Mouse (Mus musculus) ES-Bruce4 (cell line): ENCODE results near the gene Zfp423.

Source experiments
- CTCF ChIP-seq: IDR thresholded peaks from one replicate; pipeline ENCODE4 v1.8.1; 2011; ENCODE audit warnings: low read depth, low read length
- EP300 ChIP-seq: IDR thresholded peaks from 2 replicates; pipeline ENCODE4 v1.6.1; 2011; ENCODE audit warnings: low read depth, low read length; ENCODE audit not compliant: insufficient read depth
- POLR2A ChIP-seq: IDR thresholded peaks from one replicate; pipeline ENCODE4 v1.8.1; 2011; ENCODE audit warnings: low read length; ENCODE audit not compliant: insufficient read depth

DNA sequence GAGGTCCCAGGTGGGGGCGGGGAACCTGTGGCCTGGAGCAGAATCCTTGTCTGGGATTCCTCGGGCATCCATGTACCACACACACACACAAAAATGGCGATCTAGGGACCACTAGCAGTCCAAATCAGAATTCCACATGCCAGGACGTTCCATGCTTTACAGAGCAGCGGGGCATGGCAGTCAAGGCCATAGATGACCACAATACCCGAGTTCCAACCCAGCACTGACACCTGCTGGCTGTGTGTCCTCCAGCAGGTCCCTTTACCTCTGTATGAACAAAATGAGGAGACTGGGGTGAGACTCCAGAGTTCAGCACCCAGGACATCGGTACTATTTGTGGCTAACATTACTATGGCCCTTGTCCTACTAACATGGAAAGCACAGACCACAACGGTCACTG is 206.2 kb downstream of the Zfp423 start:
- TF ChIP-seq CTCF: peak; percentile 69
- TF ChIP-seq POLR2A: no peak
- no peak for TF ChIP-seq EP300
